Mouse (Mus musculus): ENCODE results near the gene Prr13. TPM values are rescaled to one million over a fixed set of nuclear protein-coding genes. Genes with fewer than 3 reads are reported as not detected.

Prr13 gene
- polyA plus RNA-seq, 1 experiment from 2014 or later: 70.9 TPM

DNA sequence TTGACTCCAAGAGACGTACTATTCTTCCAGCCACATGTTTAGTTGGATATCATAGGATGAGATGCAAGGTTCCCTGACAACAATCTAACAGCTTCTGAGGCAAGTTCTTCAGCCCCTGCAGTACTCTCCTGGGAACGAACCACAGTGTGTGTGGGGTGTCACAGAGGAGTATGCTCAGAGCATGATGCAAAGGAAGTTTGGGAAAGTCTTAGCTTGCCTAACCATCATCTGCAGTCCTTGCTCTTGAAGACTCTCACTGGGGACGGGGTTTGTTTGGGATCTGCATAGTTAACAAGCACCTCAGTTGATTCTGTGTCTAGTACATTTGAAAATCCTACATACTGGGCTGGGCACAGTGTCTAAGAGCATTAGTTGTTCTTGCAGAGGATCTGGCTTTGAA is 49.5 kb downstream of the Prr13 start:
- DNase-seq: no peak
- no peaks in the 10 kb centered on the region for H3K9me3 ChIP-seq (ENCODE audit: low read depth, low read length)
- H3K4me1 ChIP-seq (ENCODE audit: insufficient read depth): peaks cover 10% of the 10 kb centered on the region; the same call in 1 of the 2 replicates
- no peak overlapping the region for H3K4me2 ChIP-seq
- no peaks in the 10 kb centered on the region for H3K27me3 ChIP-seq (ENCODE audit: insufficient read depth, low read length)
- WGBS: 75% methylated on average over 3 of the region's 3 CpGs
- no peak overlapping the region for H3K27ac ChIP-seq (ENCODE audit: low read depth)
- TF ChIP-seq CTCF (IDR thresholded peaks at IDR 0.05; ENCODE audit: low read depth): no peak
- H3K36me3 ChIP-seq (ENCODE audit: insufficient read depth): peaks cover 29% of the 10 kb centered on the region
- no peak for ATAC-seq (ENCODE audit: insufficient read depth)
- H3K9ac ChIP-seq: no peak overlapping the region
- H3K4me3 ChIP-seq (ENCODE audit: low read depth, low read length): no peak overlapping the region

DNA sequence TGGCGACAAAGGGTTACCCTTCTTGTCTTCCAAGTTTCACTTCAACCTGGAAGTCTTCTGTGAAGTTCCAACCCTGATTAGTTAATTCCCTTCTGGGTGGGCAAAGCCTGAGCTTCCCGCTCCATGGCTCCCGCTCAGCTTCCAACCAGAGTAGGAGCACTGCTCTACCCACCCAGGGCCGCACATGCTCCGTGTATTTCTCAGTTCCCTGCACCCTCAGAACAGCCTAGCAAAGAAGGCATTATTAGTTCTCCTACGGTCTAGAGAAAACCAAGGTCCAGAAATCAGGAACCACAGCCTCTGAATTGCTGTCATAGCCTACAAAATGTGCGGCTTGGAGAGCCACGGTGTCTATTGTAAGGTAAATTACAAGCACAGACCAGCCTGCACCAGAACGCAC is 51.3 kb downstream of the Prr13 start:
- Histone ChIP-seq H3K27me3 (ENCODE audit: insufficient read depth, low read length) (no peaks in the 10 kb centered on the region), H3K36me3 (ENCODE audit: insufficient read depth) (peaks cover 11% of the 10 kb centered on the region; the same call in 1 of the 2 replicates), H3K4me3 (ENCODE audit: low read depth, low read length) (peak overlapping the region; percentile 49), H3K27ac (ENCODE audit: low read depth) (peak overlapping the region; percentile 77), H3K4me1 (ENCODE audit: insufficient read depth) (peaks cover 10% of the 10 kb centered on the region; the same call in 1 of the 2 replicates), H3K4me2 (peak overlapping the region; percentile 77), H3K9me3 (ENCODE audit: low read depth, low read length) (no peaks in the 10 kb centered on the region), H3K9ac (peak overlapping the region; percentile 49)
- ATAC-seq (ENCODE audit: insufficient read depth) (peak; percentile 52), DNase-seq (peak; percentile 44)
- no peak for TF ChIP-seq CTCF (IDR thresholded peaks at IDR 0.05; ENCODE audit: low read depth)
- WGBS: 4% methylated on average over 9 of the region's 9 CpGs

DNA sequence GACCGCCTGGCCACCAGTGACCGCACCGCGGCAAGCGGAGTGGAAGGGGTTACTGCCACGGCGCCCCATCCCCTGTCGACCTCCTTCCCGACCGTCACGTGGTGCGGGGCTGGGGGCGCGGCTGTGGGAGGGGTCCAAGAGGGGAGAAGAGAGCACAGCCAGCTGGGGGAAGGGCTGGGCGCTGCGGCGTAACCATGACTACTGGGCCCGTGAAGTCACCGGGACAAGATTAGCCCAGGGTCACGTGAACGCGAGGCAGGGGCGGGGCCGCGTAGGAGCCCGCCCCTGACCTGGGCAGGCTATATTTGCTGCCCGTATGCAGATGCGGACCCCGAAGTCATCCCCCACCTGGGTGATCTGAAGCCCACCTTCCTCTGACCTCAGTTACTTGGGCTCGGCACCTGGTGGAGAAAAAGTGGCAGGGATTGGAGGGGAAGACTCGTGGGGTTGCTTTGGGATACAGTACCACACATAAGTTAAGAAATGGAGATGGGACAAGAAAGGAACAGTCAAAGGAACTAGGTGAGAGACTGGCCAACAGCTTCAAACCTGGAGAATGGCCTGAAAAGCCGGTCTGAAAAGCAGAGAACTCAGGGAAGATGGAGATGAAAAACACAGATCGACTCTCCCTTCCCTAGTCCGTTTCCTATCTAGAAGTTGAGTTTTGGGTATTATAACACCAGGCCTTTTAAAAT is 51.9 kb downstream of the Prr13 start:
- peaks cover 15% of the 10 kb centered on the region for H3K4me1 ChIP-seq (ENCODE audit: insufficient read depth)
- 3% methylated on average over 34 of the region's 34 CpGs for WGBS
- ATAC-seq (ENCODE audit: insufficient read depth): peak; percentile 93

DNA sequence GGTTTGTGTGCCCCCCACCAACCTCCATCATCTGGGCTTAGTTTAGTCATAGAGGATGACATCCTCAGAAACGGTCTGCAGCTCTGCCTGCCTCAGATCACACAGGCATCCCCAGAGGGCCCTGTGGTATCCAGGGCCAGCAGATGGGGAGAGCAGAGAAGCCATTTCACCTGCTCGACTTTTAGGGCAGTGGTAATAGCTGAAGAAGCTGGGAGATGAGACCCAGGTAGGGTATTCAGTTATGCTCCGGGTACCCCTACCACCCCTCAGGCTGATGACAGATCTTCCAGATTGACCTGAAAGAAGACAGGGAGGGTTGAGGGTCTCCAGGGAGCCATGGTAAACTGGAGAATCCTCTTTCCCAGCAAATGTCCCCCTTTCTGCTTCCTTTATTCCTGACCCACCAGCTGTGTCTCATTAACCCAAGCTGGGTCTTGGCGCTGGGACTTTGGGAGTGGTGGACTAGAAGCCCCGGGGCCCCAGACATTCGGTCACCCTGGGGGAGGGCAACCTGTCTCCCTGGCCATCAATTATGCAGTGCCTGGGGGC is 52.5 kb downstream of the Prr13 start:
- H3K27ac ChIP-seq (ENCODE audit: low read depth): peak overlapping the region; percentile 77; the same call in 1 of the 2 replicates
- H3K9me3 ChIP-seq (ENCODE audit: low read depth, low read length): no peaks in the 10 kb centered on the region
- ATAC-seq (ENCODE audit: insufficient read depth) (no peak), DNase-seq (no peak)
- WGBS: 11% methylated on average over 6 of the region's 6 CpGs
- H3K4me1 ChIP-seq (ENCODE audit: insufficient read depth): peaks cover 17% of the 10 kb centered on the region
- H3K27me3 ChIP-seq (ENCODE audit: insufficient read depth, low read length): no peaks in the 10 kb centered on the region
- H3K4me3 ChIP-seq (ENCODE audit: low read depth, low read length): peak overlapping the region; percentile 49
- peaks cover 7% of the 10 kb centered on the region; the same call in 1 of the 2 replicates for H3K36me3 ChIP-seq (ENCODE audit: insufficient read depth)
- H3K9ac ChIP-seq: 0 out of 2 replicates have a peak overlapping the region, but pooled peaks have one; percentile 49
- H3K4me2 ChIP-seq: peak overlapping the region; percentile 77
- no peak for TF ChIP-seq CTCF (IDR thresholded peaks at IDR 0.05; ENCODE audit: low read depth)

More for the DNA sequence above, 51.9 kb downstream of the Prr13 start:
- peaks cover 7% of the 10 kb centered on the region; the same call in 1 of the 2 replicates for H3K36me3 ChIP-seq (ENCODE audit: insufficient read depth)
- no peak for TF ChIP-seq CTCF (IDR thresholded peaks at IDR 0.05; ENCODE audit: low read depth)
- peak overlapping the region; percentile 77 for H3K27ac ChIP-seq (ENCODE audit: low read depth)
- H3K9me3 ChIP-seq (ENCODE audit: low read depth, low read length): no peaks in the 10 kb centered on the region
- peak overlapping the region; percentile 49 for H3K4me3 ChIP-seq (ENCODE audit: low read depth, low read length)
- H3K9ac ChIP-seq: peak overlapping the region; percentile 49
- H3K4me2 ChIP-seq: peak overlapping the region; percentile 77
- no peaks in the 10 kb centered on the region for H3K27me3 ChIP-seq (ENCODE audit: insufficient read depth, low read length)
- peak; percentile 94 for DNase-seq

DNA sequence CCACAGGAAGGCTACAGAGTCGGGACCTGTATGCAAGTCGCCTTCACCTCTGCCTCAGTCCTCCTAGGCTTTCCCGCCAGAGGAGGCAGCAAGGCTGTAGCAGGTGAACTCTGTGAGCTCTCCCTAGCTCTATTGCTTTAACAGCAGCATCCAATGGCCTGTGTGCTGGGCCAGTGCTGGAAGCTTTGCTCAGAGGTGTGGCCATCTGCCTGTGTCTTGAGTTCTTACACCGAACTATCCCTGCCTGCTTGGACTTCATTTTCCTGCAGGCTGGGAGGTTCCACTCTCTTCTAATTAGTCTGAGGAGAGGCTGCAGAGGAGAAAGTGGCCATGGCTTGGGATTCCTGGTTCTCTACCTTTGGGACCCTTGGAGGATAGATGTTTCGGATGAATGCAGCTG is 53.2 kb downstream of the Prr13 start:
- WGBS: 36% methylated on average over 5 of the region's 5 CpGs
- no peak for TF ChIP-seq CTCF (IDR thresholded peaks at IDR 0.05; ENCODE audit: low read depth)
- H3K4me2 ChIP-seq: no peak overlapping the region; the same call in 1 of the 2 replicates
- H3K4me1 ChIP-seq (ENCODE audit: insufficient read depth): peaks cover 17% of the 10 kb centered on the region
- peaks cover 7% of the 10 kb centered on the region; the same call in 1 of the 2 replicates for H3K36me3 ChIP-seq (ENCODE audit: insufficient read depth)
- H3K9me3 ChIP-seq (ENCODE audit: low read depth, low read length): no peaks in the 10 kb centered on the region
- H3K27me3 ChIP-seq (ENCODE audit: insufficient read depth, low read length): no peaks in the 10 kb centered on the region
- no peak overlapping the region for H3K9ac ChIP-seq
- H3K4me3 ChIP-seq (ENCODE audit: low read depth, low read length): no peak overlapping the region
- DNase-seq: no peak
- ATAC-seq (ENCODE audit: insufficient read depth): no peak
- H3K27ac ChIP-seq (ENCODE audit: low read depth): no peak overlapping the region; the same call in 1 of the 2 replicates

Other genes starting within 250 kb of the Prr13 start
- gene Itgb7, start 227.1 kb upstream of the Prr13 start, polyA plus RNA-seq (2014; fragmentation: Nextera tagmentation; extraction: Ambion mirVana): 1.4 and 2.6 TPM in 2 replicates
- gene Rarg, start 201.5 kb upstream of the Prr13 start, polyA plus RNA-seq (2014; fragmentation: Nextera tagmentation; extraction: Ambion mirVana): 38.5 and 38.7 TPM in 2 replicates
- gene Gm9918, start 188.5 kb upstream of the Prr13 start, polyA plus RNA-seq (2014; fragmentation: Nextera tagmentation; extraction: Ambion mirVana): 0.38 and 0.82 TPM in 2 replicates
- gene Mfsd5, start 179.6 kb upstream of the Prr13 start, polyA plus RNA-seq (2014; fragmentation: Nextera tagmentation; extraction: Ambion mirVana): 63.1 and 64.0 TPM in 2 replicates
- 44.1 and 45.9 TPM in 2 replicates for gene Espl1, start 162.8 kb upstream of the Prr13 start, polyA plus RNA-seq (2014; fragmentation: Nextera tagmentation; extraction: Ambion mirVana)
- 477 and 511 TPM in 2 replicates for gene Pfdn5, start 132.9 kb upstream of the Prr13 start, polyA plus RNA-seq (2014; fragmentation: Nextera tagmentation; extraction: Ambion mirVana)
- 111 and 113 TPM in 2 replicates for gene Myg1, start 127.3 kb upstream of the Prr13 start, polyA plus RNA-seq (2014; fragmentation: Nextera tagmentation; extraction: Ambion mirVana)
- gene Aaas, start 108.3 kb upstream of the Prr13 start, polyA plus RNA-seq (2014; fragmentation: Nextera tagmentation; extraction: Ambion mirVana): 99.1 and 103 TPM in 2 replicates
- gene Sp7, start 91.8 kb upstream of the Prr13 start, polyA plus RNA-seq (2014; fragmentation: Nextera tagmentation; extraction: Ambion mirVana): 0.55 and 0.64 TPM in 2 replicates
- gene Sp1, start 52.9 kb upstream of the Prr13 start, polyA plus RNA-seq (2014; fragmentation: Nextera tagmentation; extraction: Ambion mirVana): 15.3 and 16.1 TPM in 2 replicates
- gene Amhr2, start 13.7 kb upstream of the Prr13 start, polyA plus RNA-seq (2014; fragmentation: Nextera tagmentation; extraction: Ambion mirVana): 0.21 and 0.85 TPM in 2 replicates
- gene Pcbp2, start 11.5 kb downstream of the Prr13 start, polyA plus RNA-seq (2014; fragmentation: Nextera tagmentation; extraction: Ambion mirVana): 280 and 281 TPM in 2 replicates
- not detected in 2 replicates for gene Gm10337, start 44.7 kb downstream of the Prr13 start, polyA plus RNA-seq (2014; fragmentation: Nextera tagmentation; extraction: Ambion mirVana)
- 13.2 and 13.9 TPM in 2 replicates for gene Map3k12, start 58.0 kb downstream of the Prr13 start, polyA plus RNA-seq (2014; fragmentation: Nextera tagmentation; extraction: Ambion mirVana)
- 74.5 and 81.2 TPM in 2 replicates for gene Tarbp2, start 59.2 kb downstream of the Prr13 start, polyA plus RNA-seq (2014; fragmentation: Nextera tagmentation; extraction: Ambion mirVana)
- gene Npff, start 65.9 kb downstream of the Prr13 start, polyA plus RNA-seq (2014; fragmentation: Nextera tagmentation; extraction: Ambion mirVana): 1.9 and 2.9 TPM in 2 replicates
- gene Gm28047, start 166.0 kb downstream of the Prr13 start, polyA plus RNA-seq (2014; fragmentation: Nextera tagmentation; extraction: Ambion mirVana): not detected in 2 replicates
- 43.5 and 44.3 TPM in 2 replicates for gene Atf7, start 166.4 kb downstream of the Prr13 start, polyA plus RNA-seq (2014; fragmentation: Nextera tagmentation; extraction: Ambion mirVana)
- gene Atp5g2, start 213.3 kb downstream of the Prr13 start, polyA plus RNA-seq (2014; fragmentation: Nextera tagmentation; extraction: Ambion mirVana): 94.8 and 97.4 TPM in 2 replicates

Data from lung, embryonic 14.5 days (tissue).